Mouse (Mus musculus) liver, embryonic 15.5 days (tissue): ENCODE results near the gene Padi3. TPM values are rescaled to one million over a fixed set of nuclear protein-coding genes. Genes with fewer than 3 reads are reported as not detected.

Experiments
- ATAC-seq: fragments of 200-750 bp; cut with Nextera tagmentation; 2 replicates; pipeline ENCODE4 v1.8.0; 2017; ENCODE audit warnings: moderate number of reproducible peaks, mild to moderate bottlenecking, moderate library complexity; ENCODE audit not compliant: insufficient read depth
- H3K27ac ChIP-seq: fragments of 300-500 bp; sonication (generic); replicated peaks from 2 replicates; pipeline ENCODE4 v1.5.1; 2015; ENCODE audit warnings: mild to moderate bottlenecking, inconsistent platforms
- H3K27me3 ChIP-seq: fragments of 300-500 bp; sonication (generic); 2 replicates; pipeline ENCODE4 v1.6.1; 2015; ENCODE audit warnings: mild to moderate bottlenecking, inconsistent platforms
- H3K36me3 ChIP-seq: fragments of 300-500 bp; sonication (generic); replicated peaks from 2 replicates; pipeline ENCODE4 v1.6.1; 2015; ENCODE audit warnings: moderate library complexity, mild to moderate bottlenecking, inconsistent platforms
- H3K4me1 ChIP-seq: fragments of 300-500 bp; sonication (generic); replicated peaks from 2 replicates; pipeline ENCODE4 v1.6.1; 2015; ENCODE audit warnings: inconsistent platforms
- H3K4me2 ChIP-seq: fragments of 300-500 bp; sonication (generic); 2 replicates; pipeline ENCODE4 v1.6.1; 2015; ENCODE audit warnings: moderate library complexity, mild to moderate bottlenecking, inconsistent platforms
- H3K4me3 ChIP-seq: fragments of 300-500 bp; sonication (generic); replicated peaks from 2 replicates; pipeline ENCODE4 v1.5.1; 2015; ENCODE audit warnings: mild to moderate bottlenecking, inconsistent platforms
- H3K9ac ChIP-seq: fragments of 300-500 bp; sonication (generic); 2 replicates; pipeline ENCODE4 v1.6.1; 2015; ENCODE audit warnings: moderate library complexity, mild to moderate bottlenecking, inconsistent platforms
- H3K9me3 ChIP-seq: fragments of 300-500 bp; sonication (generic); replicated peaks from 2 replicates; pipeline ENCODE4 v1.6.1; 2016; ENCODE audit warnings: inconsistent platforms
- WGBS: fragments of 180-500 bp; shearing (Covaris S2); methylation state at CpG from one replicate; pipeline ENCODE4 v1.1.7; 2015; ENCODE audit warnings: mixed read lengths; ENCODE audit not compliant: insufficient replicate concordance; 5-methylcytosine and 5-hydroxymethylcytosine counted together
- polyA plus RNA-seq: library from polyadenylated mRNA; unstranded; fragments of >200 nt; fragmentation: Nextera tagmentation; extraction: Ambion mirVana; gene quantifications from 2 replicates; pipeline ENCODE4 v1.2.1, GENCODE M21; 2015

Gene Padi3
- polyA plus RNA-seq, 1 experiment from 2014 or later: 0.17 TPM

GRCm38 (mm10) chr4:140780507-140780906 lies 29.9 kb downstream of the Padi3 start:
- no peaks in the 10 kb centered on the region for H3K9me3 ChIP-seq
- H3K27me3 ChIP-seq: no peaks in the 10 kb centered on the region
- H3K27ac ChIP-seq: 0 out of 2 replicates have a peak overlapping the region, but pooled peaks have one; percentile 11
- no peak overlapping the region for H3K4me2 ChIP-seq
- 71% methylated on average over 14 of the region's 14 CpGs for WGBS
- no peaks in the 10 kb centered on the region for H3K36me3 ChIP-seq
- ATAC-seq: 0 out of 2 replicates have a peak, but pooled peaks have one; percentile 18
- no peak overlapping the region for H3K9ac ChIP-seq
- H3K4me3 ChIP-seq: no peak overlapping the region
- H3K4me1 ChIP-seq: no peaks in the 10 kb centered on the region; the same call in 1 of the 2 replicates

GRCm38 (mm10) chr4:140779803-140780397 lies 30.5 kb downstream of the Padi3 start:
- no peak overlapping the region for H3K4me3 ChIP-seq
- ATAC-seq: peak; percentile 38; the same call in 1 of the 2 replicates
- no peaks in the 10 kb centered on the region for H3K36me3 ChIP-seq
- WGBS: 40% methylated on average over 19 of the region's 19 CpGs
- H3K4me2 ChIP-seq: peak overlapping the region; percentile 6; the same call in 1 of the 2 replicates
- H3K9ac ChIP-seq: no peak overlapping the region
- no peaks in the 10 kb centered on the region for H3K9me3 ChIP-seq
- peak overlapping the region; percentile 11; the same call in 1 of the 2 replicates for H3K27ac ChIP-seq
- H3K27me3 ChIP-seq: no peaks in the 10 kb centered on the region
- peaks cover 1% of the 10 kb centered on the region; the same call in 1 of the 2 replicates for H3K4me1 ChIP-seq

GRCm38 (mm10) chr4:140776623-140777022 lies 33.8 kb downstream of the Padi3 start:
- no peaks in the 10 kb centered on the region for H3K27me3 ChIP-seq
- no peak overlapping the region for H3K4me2 ChIP-seq
- no peak overlapping the region for H3K4me3 ChIP-seq
- peaks cover 5% of the 10 kb centered on the region; the same call in 1 of the 2 replicates for H3K4me1 ChIP-seq
- H3K9me3 ChIP-seq: no peaks in the 10 kb centered on the region
- no peaks in the 10 kb centered on the region for H3K36me3 ChIP-seq
- WGBS: 57% methylated on average over 13 of the region's 13 CpGs
- no peak for ATAC-seq
- H3K9ac ChIP-seq: no peak overlapping the region
- no peak overlapping the region for H3K27ac ChIP-seq

GRCm38 (mm10) chr4:140775876-140776275 lies 34.6 kb downstream of the Padi3 start:
- Histone ChIP-seq H3K9me3 (no peaks in the 10 kb centered on the region), H3K36me3 (no peaks in the 10 kb centered on the region), H3K4me1 (peaks cover 10% of the 10 kb centered on the region; the same call in 1 of the 2 replicates), H3K9ac (no peak overlapping the region), H3K4me3 (no peak overlapping the region), H3K4me2 (no peak overlapping the region), H3K27ac (no peak overlapping the region), H3K27me3 (no peaks in the 10 kb centered on the region)
- 74% methylated on average over 10 of the region's 10 CpGs for WGBS
- no peak for ATAC-seq

GRCm38 (mm10) chr4:140774893-140775292 lies 35.6 kb downstream of the Padi3 start:
- no peaks in the 10 kb centered on the region for H3K36me3 ChIP-seq
- peaks cover 19% of the 10 kb centered on the region for H3K4me1 ChIP-seq
- WGBS: 73% methylated on average over 9 of the region's 9 CpGs
- H3K4me2 ChIP-seq: no peak overlapping the region
- H3K9me3 ChIP-seq: no peaks in the 10 kb centered on the region
- no peak for ATAC-seq
- H3K27ac ChIP-seq: no peak overlapping the region
- H3K27me3 ChIP-seq: no peaks in the 10 kb centered on the region
- no peak overlapping the region for H3K9ac ChIP-seq
- no peak overlapping the region for H3K4me3 ChIP-seq

- Histone ChIP-seq H3K27ac (no peak within 1 kb of the TSS), H3K36me3 (no peaks in the 10 kb centered on the region), H3K9me3 (no peaks in the 10 kb centered on the region), H3K27me3 (no peaks in the 10 kb centered on the region), H3K9ac (no peak within 1 kb of the TSS), H3K4me2 (no peak within 1 kb of the TSS), H3K4me3 (0 out of 2 replicates have a peak within 1 kb of the TSS, but pooled peaks have one; percentile 8), H3K4me1 (peaks cover 25% of the 10 kb centered on the region)
- 70% methylated on average over 21 of the region's 21 CpGs for WGBS
- no peak for ATAC-seq
Observed at GRCm38 (mm10) chr4:140774025-140774800, 36.2 kb downstream of the Padi3 start, which contains the start of gene Padi4. Gene Padi4, minus strand, starts transcription at chr4:140774236.

GRCm38 (mm10) chr4:140771091-140771490 lies 39.4 kb downstream of the Padi3 start:
- Histone ChIP-seq H3K4me1 (peaks cover 28% of the 10 kb centered on the region), H3K9me3 (no peaks in the 10 kb centered on the region), H3K4me3 (no peak overlapping the region), H3K27ac (no peak overlapping the region), H3K4me2 (no peak overlapping the region; the same call in 1 of the 2 replicates), H3K27me3 (no peaks in the 10 kb centered on the region), H3K9ac (no peak overlapping the region), H3K36me3 (no peaks in the 10 kb centered on the region)
- WGBS: 12% methylated on average over 4 of the region's 4 CpGs
- no peak for ATAC-seq

- H3K9me3 ChIP-seq: no peaks in the 10 kb centered on the region
- ATAC-seq: peak; percentile 73
- H3K9ac ChIP-seq: no peak overlapping the region
- H3K4me1 ChIP-seq: peaks cover 28% of the 10 kb centered on the region
- H3K36me3 ChIP-seq: no peaks in the 10 kb centered on the region
- peak overlapping the region; percentile 28 for H3K4me3 ChIP-seq
- peak overlapping the region; percentile 55 for H3K4me2 ChIP-seq
- peak overlapping the region; percentile 56; the same call in 1 of the 2 replicates for H3K27ac ChIP-seq
- 7% methylated on average over 13 of the region's 13 CpGs for WGBS
- H3K27me3 ChIP-seq: no peaks in the 10 kb centered on the region
Observed at GRCm38 (mm10) chr4:140770433-140770832, 40.0 kb downstream of the Padi3 start.

GRCm38 (mm10) chr4:140768973-140769372 lies 41.5 kb downstream of the Padi3 start:
- H3K9me3 ChIP-seq: no peaks in the 10 kb centered on the region
- no peak overlapping the region for H3K27ac ChIP-seq
- no peak overlapping the region for H3K4me3 ChIP-seq
- 68% methylated on average over 5 of the region's 5 CpGs for WGBS
- H3K4me2 ChIP-seq: no peak overlapping the region
- H3K9ac ChIP-seq: no peak overlapping the region
- H3K36me3 ChIP-seq: no peaks in the 10 kb centered on the region
- H3K27me3 ChIP-seq: no peaks in the 10 kb centered on the region
- H3K4me1 ChIP-seq: peaks cover 23% of the 10 kb centered on the region
- no peak for ATAC-seq

GRCm38 (mm10) chr4:140765936-140766335 lies 44.5 kb downstream of the Padi3 start:
- no peaks in the 10 kb centered on the region for H3K27me3 ChIP-seq
- no peak overlapping the region for H3K9ac ChIP-seq
- WGBS: 28% methylated on average over 3 of the region's 3 CpGs
- H3K4me2 ChIP-seq: no peak overlapping the region
- no peak for ATAC-seq
- no peaks in the 10 kb centered on the region for H3K36me3 ChIP-seq
- H3K4me3 ChIP-seq: no peak overlapping the region
- H3K4me1 ChIP-seq: peaks cover 20% of the 10 kb centered on the region
- H3K27ac ChIP-seq: peak overlapping the region; percentile 29; the same call in 1 of the 2 replicates
- no peaks in the 10 kb centered on the region for H3K9me3 ChIP-seq

- H3K36me3 ChIP-seq: no peaks in the 10 kb centered on the region
- H3K4me1 ChIP-seq: 0 out of 2 replicates have a peak, but pooled peaks cover 2% of the 10 kb centered on the region
- H3K9ac ChIP-seq: no peak overlapping the region
- 0 out of 2 replicates have a peak, but pooled peaks have one; percentile 22 for ATAC-seq
- H3K4me2 ChIP-seq: no peak overlapping the region
- no peak overlapping the region for H3K4me3 ChIP-seq
- no peaks in the 10 kb centered on the region for H3K27me3 ChIP-seq
- 16% methylated on average over 9 of the region's 9 CpGs for WGBS
- no peak overlapping the region for H3K27ac ChIP-seq
- H3K9me3 ChIP-seq: no peaks in the 10 kb centered on the region
Observed at GRCm38 (mm10) chr4:140763158-140763557, 47.3 kb downstream of the Padi3 start.
